Mouse (Mus musculus): ENCODE results near the gene Ddr2. TPM values are rescaled to one million over a fixed set of nuclear protein-coding genes. Genes with fewer than 3 reads are reported as not detected.
"Not testable (repeated sequence)": the region's sequence is repeated elsewhere in the genome, so short reads cannot be mapped to it uniquely, and the experiment has no call there.

The Ddr2 gene
- total RNA-seq, 2 experiments from 2014 or later: 23.8 to 24.3 TPM

DNA sequence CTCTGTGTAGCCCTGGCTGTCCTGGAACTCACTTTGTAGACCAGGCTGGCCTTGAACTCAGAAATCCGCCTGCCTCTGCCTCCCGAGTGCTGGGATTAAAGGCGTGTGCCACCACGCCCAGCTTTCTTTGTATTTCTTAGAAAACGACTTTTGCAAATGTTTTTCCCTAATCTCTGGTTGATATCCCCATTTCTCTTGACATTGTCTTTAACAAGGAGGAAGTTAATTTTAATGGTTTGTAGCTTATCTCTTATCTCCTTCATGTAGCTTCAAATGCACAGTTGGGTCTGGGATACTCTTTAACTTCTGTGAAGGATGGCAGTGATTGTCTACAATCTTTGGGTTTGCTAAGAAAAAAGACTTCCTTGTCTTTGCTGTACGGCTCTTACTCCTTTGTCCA is 7.7 kb downstream of the Ddr2 start:
- not testable (repeated sequence) for DNase-seq

DNA sequence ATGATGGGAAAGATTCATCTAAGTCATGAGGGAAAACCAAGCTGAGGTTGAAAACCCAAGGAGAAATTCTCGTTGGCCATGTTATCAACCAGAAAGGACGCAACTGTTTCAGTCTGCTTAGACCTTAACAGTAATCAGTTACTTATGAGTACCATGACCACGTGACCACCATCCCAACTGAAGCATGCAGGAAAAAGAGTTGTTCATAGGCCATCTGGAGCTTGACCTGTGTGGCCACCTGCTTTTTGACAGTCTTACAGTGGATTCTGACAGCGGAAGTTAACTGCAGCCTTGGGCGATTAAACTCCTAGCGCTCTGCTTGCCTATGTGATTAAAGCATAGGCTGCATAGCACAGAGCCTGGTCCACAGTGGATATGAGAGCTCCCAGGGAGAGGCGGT is 23.9 kb downstream of the Ddr2 start:
- DNase-seq: no peak

DNA sequence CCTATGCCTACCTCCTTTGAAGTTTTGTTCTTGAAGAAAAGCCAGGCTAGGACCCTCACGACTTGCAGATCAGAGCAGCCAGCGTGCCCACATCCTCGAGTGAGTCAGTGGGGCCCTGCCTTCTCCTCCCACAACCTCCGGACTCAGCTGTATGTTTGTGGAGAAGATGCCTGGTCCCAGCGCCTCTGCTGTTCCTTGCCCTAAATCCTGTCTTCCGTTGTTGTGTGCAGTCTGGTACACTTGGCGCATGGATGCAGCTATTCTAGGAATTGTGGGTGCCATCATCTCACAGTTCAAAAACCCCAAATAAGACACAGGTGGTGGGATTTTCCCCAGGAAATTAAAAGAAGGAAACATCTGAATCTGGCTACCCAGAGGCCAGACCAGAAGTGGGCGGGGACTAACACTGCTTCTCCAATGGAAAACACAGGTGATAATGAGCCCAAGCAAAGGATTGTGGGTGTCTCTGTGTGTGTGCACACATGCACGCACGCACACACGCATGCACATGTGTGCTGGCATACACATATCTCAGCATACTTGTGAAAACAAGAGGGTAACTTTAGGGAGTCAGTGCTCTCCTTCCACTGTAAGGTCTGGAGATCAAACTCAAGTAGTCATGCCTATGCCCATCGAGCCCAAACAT is 26.3 kb downstream of the Ddr2 start:
- no peak for DNase-seq

DNA sequence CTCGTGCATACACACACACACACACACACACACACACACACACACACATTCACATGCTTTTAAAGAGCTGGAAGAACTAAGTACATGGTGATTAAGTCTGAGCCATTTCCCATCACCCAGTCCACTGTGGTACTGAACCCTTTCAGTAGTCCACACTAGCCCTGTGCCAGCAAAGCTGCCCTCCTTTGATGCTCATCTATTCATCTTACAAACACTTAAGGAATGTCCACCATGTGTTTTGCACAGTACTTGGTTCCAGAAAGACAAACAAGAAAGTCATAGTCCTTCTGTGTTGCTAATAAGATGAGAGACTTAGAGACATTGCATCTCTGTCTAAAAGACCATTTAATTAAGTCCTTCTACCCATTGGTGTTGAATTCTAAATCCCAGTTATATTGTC is 29.7 kb downstream of the Ddr2 start:
- DNase-seq: no peak

DNA sequence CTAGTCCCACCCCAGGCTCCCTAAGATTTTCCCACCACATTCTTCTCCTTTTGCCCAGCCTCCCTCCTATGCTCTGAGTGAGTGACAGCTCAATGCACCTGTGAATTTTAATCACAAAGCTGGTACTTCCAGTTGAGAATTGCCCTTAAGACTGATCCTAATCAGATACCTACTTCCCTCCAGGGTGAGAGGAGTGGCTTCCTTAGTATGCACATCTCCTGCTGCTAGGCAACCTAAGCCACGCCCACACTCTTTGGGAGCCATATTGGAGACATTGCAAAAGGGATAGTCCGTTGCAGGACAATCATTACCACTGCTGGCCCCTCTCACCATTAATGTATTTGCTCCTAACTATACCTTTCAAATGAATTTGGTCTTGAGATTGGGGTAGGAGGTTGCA is 31.1 kb downstream of the Ddr2 start:
- DNase-seq: no peak

DNA sequence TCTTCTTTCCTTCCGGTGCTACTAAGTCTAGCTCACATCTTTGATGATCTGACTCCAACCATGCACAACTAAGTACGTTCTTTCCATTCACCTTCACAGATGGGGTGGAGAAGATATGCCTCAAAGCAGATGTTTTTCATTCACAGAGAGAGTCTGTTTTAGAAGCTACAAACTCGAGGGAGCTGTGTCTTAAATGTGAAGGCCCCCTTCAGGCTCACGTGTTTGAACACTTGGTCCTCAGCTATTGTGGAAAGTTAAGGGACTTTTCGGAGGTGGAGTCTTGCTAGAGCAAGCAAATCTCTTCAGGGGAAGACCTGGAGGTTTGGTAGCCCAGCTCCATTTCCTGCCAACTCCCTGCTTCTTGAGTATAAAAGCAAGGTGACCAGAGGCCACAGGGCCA is 34.2 kb downstream of the Ddr2 start:
- no peak for DNase-seq

DNA sequence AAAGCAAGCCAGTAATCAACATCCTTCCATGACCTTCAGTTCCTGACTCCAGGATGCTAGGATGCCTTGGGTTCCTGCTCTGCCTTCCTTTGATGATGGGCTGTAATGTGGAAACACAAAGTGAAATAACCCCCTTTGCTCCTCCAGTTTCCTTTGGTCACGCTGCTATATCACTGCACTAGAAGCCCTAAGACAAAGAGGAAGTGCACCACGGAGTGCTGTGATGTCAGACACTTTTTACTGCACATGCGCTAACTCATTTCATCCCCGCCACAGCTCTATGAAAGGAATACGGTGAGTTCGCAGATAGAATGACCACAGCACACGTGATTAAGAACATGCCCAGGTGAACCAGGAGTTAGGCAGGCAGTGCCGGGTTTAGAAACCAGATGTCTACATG is 36.8 kb downstream of the Ddr2 start:
- no peak for DNase-seq

DNA sequence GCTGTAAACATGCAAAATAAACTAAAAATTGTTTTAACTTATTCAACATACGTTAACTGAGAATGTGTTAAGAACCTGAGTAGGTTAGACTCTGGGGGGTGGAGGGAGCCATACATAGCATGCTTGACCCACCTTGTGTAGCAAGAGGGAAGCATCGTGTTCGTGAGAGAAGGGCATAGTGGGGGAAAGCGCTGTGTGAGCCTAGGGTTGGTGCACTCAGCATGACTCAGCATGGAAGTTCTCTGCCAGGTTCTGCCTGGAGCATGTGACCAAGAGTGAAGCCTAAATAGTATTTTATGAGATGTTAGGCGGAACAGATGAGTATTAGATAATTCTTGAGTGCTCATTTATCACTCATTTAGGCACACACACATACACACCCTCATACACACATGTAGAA is 41.4 kb downstream of the Ddr2 start:
- DNase-seq: no peak

DNA sequence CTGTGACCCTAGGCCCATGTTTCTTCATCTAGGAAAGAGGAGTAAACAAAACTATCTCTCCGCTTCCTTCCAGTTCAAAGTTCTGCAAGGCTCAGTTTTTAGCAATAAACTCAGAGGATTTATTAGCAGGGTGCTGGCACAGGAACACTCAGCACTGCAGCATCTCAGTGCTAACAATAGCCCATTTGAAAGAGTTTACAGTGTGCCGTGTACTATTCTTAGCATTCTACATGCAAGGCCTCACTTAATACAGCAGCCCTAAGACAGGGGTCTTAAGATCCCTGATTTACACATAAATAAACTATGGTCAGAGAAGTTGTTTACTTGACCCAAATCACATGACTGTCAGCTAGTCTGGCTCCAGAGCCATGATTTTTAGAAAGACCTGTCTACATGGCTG is 44.6 kb downstream of the Ddr2 start:
- DNase-seq: no peak

DNA sequence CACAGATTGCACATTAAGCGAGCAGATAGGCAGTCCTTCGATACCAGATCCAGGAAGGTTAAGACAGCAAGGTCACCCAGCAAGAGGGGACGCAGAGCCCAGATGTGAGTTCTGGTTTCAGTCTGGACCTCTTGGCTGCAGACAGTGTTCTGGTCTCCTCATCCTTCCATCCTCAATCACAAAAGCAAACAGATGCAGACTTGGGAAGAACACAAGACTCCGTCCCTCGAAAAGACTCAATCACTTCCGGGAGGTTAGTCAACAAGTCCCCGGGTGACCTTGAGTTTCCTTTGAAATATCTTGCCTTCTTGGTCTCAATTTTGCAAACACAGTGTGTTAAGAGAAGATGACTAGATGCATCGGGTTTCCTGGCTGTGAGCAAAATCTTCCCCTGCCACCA is 45.6 kb downstream of the Ddr2 start:
- DNase-seq: no peak

DNA sequence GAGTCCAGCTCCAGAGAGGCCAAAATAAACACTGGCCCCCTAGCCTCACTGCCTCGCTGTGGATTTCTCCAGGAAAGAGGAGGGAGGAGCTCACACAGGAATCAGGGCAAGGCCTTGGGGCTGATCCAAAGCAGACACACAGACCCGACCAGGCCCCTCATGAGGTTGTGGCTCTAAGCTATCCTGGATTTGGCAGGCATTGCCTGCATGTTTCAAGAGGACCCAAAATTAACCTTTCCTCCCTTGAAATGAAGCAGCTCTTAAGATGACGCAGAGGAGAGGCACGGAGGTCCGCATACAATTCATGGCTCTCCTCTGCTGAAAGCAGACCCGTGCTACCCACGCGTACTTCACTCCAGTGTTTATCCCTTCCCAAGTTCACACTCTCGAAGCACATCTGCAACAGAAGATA is 46.5 kb downstream of the Ddr2 start:
- DNase-seq: peak; percentile 67

DNA sequence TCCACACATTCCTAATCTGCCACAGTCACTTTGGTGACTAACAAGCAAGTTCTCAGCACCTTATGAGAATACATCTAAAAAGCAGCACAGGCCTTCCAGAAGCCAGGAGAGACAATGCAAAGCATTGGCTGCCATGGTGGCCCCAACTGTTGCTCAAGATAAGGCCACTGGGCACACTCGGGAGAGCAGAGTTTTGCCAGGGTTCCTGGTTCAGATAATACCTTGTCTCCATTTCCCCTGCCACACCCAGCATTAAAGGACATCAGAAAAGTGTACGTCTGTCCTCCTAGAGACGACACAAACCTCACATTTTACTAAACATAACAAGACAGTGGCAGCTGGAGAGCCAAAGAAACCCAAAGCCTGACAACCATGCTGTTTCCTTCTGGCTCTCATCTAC is 50.3 kb downstream of the Ddr2 start:
- DNase-seq: no peak

DNA sequence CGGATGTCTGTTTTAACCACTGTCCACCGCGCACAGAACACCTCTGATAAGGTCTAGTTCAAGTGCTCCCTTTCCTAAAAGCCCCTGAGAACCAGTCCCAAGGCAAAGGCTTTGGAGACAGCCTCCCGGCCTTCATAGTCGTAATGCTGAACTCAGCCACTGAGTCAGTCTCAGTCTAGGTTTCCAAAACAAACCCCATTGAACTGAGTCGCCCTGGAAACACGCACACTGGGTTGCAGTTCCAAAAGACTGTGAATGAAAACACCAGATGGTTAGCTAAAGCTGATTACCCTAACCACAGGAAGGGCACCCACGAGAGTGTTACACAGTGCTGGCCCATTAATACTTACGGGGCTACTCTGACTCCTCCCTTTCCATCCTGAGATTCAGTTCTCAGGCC is 51.2 kb downstream of the Ddr2 start:
- DNase-seq: no peak

DNA sequence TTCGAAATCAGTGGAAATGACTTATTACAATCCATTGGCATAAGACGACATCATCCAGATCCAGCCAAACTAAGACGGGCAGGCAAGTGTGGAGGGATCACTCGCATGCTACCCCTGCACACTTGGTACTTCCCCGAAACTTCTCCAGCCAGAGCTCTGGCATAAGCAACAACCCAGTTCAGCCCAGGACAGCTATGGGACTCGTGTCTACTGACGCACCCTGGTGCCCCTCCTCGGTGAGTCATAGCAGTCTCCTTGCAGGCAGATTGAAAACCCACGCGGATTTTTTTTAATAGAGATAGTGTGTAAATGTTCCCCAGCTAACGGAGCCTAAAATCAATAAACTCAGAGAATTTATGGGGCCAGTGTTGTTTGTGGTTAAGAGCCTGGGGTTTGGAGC is 52.5 kb downstream of the Ddr2 start:
- DNase-seq: no peak

DNA sequence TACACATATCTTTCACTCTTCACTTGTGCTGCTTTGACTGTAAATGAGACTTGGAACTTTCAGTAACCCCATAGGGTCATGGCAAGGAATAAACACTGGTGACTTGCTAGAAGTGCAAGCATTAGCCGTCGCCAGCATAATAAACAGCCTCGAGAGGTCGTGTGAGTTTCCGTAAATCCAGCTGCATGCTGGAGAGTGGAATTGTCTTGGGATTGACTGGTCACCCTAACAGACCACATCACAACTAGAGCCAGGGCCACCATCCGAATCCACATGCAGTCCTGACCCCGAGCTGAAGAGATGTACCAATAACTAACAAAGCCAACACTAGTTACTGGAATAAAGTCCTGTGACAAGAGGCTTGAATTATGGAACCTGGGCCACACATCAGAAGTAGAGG is 53.0 kb downstream of the Ddr2 start:
- DNase-seq: no peak

DNA sequence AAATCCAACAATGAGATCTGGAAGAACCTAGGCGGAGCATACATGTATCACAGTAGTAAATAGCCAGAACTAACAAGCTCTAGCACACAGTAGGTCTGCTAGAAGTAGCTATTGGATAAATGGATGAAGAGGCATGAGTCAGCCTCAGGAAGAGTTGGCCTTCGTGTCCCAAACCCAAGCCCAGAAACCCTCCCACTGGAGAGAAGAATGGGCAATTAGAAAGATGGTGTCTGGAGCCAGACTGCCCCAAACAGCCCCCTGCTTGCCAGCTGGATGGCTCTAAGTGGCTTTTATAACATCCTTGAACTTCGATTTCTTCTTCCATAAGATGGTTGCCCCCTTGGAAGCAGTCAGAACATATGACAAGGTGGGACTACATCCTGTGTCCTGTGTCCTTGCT is 53.6 kb downstream of the Ddr2 start:
- no peak for DNase-seq

DNA sequence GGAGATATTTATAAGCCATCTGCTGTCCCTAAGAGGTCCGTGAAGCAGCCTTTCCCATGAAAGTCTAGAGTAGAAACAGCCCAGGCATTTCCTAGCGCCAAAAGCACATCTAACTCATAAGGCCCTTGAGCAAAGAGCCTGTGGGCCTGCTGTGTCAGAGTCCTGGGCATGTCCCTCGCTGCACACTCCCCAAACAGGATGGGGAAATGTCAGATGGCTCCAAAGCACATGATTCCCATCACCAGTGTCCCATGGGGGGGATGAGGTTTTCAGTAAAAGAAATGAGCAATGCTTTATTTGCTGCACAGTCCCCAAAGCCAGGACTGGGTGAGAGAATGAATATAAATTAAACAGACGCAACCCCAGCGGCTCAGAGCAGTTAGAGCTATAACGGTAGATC is 54.3 kb downstream of the Ddr2 start:
- DNase-seq: peak; percentile 59

DNA sequence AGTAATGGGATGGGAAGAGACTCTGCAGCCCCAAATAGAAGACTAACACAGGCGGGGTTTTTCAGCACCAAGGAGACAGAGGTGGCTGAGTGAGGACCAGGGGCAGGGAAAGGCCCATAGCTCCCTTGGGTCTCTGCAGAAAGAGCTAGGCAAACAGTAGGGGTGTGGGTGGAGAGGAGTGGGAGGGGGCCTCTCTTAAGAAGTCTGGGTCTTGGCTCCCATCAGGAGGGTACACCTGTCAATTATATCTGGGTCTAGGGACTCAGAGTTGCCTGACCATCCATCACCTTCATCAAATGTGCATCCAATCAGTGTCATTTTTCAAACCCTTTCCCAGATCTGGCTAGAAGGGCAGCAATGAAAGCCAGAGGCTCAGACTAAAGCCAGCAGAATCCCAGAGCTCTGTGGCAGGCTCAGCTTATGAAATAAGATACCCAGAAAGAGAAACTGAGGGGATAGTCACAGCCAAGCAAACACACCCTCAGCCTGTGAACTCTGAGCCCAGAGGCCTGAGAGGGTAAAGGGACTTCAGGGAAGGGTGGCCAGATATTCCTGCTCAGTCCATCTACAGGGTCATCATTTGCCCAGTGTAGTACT is 58.0 kb downstream of the Ddr2 start:
- no peak for DNase-seq

DNA sequence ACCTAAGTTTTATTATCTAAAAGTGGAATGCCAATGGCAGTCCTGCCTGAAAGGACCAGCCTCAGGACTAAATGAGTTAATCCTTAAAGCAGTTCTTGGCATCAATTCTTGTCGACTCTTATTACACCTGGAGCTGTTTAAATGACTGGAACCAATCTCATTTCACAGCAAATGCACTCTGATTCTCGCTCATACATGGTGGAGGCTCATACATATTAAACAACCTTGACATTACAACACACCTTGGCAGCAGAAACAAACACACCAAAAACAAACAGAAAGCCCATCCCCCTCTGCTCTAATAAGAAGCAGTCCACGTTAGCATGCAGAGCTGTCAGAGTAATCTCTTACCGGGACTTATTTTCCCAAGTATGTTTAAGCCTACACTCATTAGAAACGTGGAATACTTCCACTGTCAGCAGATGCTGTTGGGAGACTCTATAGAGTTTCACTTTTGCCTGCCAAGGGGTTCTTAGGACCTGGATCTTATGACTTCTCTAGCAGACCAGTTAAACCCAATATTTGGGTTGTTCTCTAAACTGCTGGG is 58.9 kb downstream of the Ddr2 start:
- DNase-seq: no peak

DNA sequence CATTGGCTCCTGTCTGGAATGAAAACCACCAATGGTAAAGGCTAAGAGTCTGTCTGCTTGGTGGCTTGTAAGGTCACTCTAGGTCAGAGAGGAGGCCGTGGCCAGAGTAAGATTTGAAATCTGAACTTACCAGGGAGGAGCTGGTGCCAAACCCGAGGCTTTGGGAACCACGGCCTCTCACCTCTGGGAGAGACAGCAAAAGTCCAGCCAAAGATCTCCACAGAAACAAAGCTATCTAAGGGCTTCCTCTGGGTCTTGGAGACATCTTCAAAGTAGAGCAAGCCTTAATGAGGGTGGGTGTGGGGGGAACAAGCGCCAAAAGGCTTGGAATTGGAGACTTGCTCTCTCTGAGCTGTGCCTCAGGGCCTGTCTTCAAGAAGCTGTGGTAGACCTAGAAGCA is 62.1 kb downstream of the Ddr2 start:
- DNase-seq: no peak

DNA sequence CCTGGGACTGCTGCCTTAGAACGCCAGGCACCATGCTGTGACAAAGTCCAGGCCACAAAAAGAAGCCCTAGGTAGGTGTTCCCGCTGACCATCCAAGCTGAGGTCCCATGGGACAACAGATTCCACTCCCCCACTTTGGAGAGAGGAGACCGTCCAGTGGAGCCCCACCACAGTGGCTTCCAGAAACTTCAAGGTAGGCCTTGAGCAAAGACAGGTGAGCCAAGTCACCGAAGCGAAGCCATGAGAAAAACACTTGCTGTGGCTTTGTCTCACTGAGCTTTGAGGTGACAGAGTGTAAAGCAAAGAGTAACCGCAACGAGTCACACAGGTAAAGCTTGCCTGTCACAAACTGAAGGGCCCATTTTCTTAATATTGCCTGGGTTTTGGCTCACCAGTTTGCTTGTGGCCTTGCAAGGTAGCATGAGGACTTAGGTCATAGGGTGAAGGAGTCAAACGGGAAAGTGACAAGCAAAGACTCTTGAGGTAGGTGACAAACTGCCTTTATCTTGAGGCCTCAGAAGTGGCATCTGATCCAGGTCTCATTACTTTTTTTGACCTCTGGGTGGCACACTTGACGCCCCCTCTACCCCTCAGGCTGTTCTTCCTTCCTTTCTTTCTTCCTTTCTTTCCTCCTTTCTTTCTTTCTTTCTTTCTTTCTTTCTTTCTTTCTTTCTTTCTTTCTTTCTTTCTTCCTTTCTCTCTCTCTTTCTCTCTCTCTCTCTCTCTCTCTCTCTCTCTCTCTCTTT is 65.7 kb downstream of the Ddr2 start:
- DNase-seq: no peak

DNA sequence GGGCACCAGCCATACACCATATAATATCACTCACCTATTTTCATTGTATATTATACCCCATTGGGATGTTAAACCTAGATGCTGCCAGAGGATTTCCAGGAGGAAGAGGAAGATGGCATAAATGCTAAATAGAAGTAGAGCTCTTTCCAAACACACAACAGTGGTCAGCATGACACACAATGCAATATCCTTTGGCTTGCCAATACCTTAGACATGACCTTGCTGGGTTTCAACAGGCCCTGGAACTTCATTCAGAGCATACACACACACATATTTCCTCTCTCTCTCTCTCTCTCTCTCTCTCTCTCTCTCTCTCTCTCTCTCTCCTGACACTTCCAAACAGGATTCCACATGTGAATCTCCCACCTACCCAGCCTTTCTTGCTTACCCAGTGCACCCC is 66.8 kb downstream of the Ddr2 start:
- no peak for DNase-seq

DNA sequence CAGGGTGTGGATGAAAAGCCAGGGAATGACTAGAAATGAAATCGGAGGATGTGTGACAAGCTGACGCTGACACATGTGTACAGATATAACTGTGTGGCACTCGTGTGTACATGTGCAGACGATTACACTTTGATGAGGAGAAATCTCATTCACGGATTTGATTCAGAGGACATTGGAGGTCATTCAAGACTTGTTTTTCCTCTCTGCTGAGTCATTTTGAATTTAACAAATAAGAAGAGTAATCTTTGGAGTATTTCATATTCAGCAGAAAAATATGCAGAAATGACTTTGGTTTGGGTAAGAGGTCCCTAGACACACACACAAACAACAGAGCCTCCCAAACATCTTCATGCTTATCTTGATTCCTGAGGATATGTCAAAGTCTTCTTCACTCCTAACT is 67.6 kb downstream of the Ddr2 start:
- no peak for DNase-seq

DNA sequence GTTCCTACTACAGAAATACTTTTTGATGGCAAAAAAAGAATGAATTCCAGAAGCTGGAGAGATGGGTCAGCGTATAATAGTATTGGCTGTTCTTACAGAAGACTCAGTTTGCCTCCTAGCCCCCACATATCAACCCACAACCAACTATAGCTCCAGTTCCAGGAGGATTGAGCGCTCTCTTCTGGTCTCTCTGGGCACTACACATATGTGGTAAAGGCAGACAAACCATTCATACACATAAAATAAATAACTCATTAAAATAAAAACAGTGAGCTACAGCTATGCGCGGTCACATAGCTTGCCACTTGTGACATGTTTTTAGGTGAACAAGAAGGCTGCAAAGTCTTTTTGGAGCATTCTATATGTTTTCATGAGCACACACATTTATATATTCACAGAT is 71.2 kb downstream of the Ddr2 start:
- peak; percentile 21 for DNase-seq
